Mouse (Mus musculus) cerebellum, adult 11 months (tissue): ENCODE results near the gene Psme2.

Source experiments
- DNase-seq: peaks from one replicate; pipeline ENCODE4 v3.0.0; 2022

Psme2 gene

GRCm38 (mm10) chr14:55590748-55591330 lies at the start of gene Psme2:
TSS of gene Psme2 (minus strand) at chr14:55591113.
- DNase-seq, result peak; percentile 73

- DNase-seq, result no peak
These were observed 46.9 kb upstream of the Psme2 start, which contains the start of gene Gm49378 for GRCm38 (mm10) chr14:55637795-55638194. TSS of gene Gm49378 (minus strand) at chr14:55637895.

- DNase-seq, result peak; percentile 71
These were observed 44.7 kb upstream of the Psme2 start, which contains the start of gene Ipo4 for GRCm38 (mm10) chr14:55635523-55636007. TSS of gene Ipo4 (minus strand) at chr14:55635957.

- peak; percentile 60 for DNase-seq
These were observed 44.1 kb upstream of the Psme2 start for GRCm38 (mm10) chr14:55634874-55635522.

GRCm38 (mm10) chr14:55629312-55629711 lies 38.4 kb upstream of the Psme2 start:
- no peak for DNase-seq

GRCm38 (mm10) chr14:55628077-55628827 lies 37.3 kb upstream of the Psme2 start:
- DNase-seq, result no peak

- peak; percentile 26 for DNase-seq
These were observed 27.7 kb upstream of the Psme2 start for GRCm38 (mm10) chr14:55618486-55619195.

GRCm38 (mm10) chr14:55617822-55618221 lies 26.9 kb upstream of the Psme2 start, which contains the start of gene Rec8:
TSS of gene Rec8 (plus strand) at chr14:55618037.
- DNase-seq, result peak; percentile 63

GRCm38 (mm10) chr14:55616844-55617243 lies 25.9 kb upstream of the Psme2 start:
- no peak for DNase-seq

- DNase-seq, result no peak
These were observed 25.0 kb upstream of the Psme2 start for GRCm38 (mm10) chr14:55615876-55616275.

GRCm38 (mm10) chr14:55614565-55615178 lies 23.8 kb upstream of the Psme2 start:
- no peak for DNase-seq

GRCm38 (mm10) chr14:55613346-55613745 lies 22.4 kb upstream of the Psme2 start:
- no peak for DNase-seq

GRCm38 (mm10) chr14:55608339-55608738 lies 17.4 kb upstream of the Psme2 start:
- no peak for DNase-seq

GRCm38 (mm10) chr14:55605743-55606459 lies 15.0 kb upstream of the Psme2 start:
- DNase-seq, result no peak

GRCm38 (mm10) chr14:55604823-55605222 lies 13.9 kb upstream of the Psme2 start:
- DNase-seq, result no peak

- peak; percentile 79 for DNase-seq
These were observed 13.0 kb upstream of the Psme2 start for GRCm38 (mm10) chr14:55603633-55604576.

GRCm38 (mm10) chr14:55603271-55603632 lies 12.3 kb upstream of the Psme2 start, which contains the start of gene Irf9:
TSS of gene Irf9 (plus strand) at chr14:55603571.
- DNase-seq, result no peak

GRCm38 (mm10) chr14:55598521-55599390 lies 7.8 kb upstream of the Psme2 start:
- DNase-seq, result no peak

GRCm38 (mm10) chr14:55596036-55596690 lies 5.2 kb upstream of the Psme2 start:
- DNase-seq, result no peak
